Mouse (Mus musculus): ENCODE results near the gene Dnase2a.

DNA sequence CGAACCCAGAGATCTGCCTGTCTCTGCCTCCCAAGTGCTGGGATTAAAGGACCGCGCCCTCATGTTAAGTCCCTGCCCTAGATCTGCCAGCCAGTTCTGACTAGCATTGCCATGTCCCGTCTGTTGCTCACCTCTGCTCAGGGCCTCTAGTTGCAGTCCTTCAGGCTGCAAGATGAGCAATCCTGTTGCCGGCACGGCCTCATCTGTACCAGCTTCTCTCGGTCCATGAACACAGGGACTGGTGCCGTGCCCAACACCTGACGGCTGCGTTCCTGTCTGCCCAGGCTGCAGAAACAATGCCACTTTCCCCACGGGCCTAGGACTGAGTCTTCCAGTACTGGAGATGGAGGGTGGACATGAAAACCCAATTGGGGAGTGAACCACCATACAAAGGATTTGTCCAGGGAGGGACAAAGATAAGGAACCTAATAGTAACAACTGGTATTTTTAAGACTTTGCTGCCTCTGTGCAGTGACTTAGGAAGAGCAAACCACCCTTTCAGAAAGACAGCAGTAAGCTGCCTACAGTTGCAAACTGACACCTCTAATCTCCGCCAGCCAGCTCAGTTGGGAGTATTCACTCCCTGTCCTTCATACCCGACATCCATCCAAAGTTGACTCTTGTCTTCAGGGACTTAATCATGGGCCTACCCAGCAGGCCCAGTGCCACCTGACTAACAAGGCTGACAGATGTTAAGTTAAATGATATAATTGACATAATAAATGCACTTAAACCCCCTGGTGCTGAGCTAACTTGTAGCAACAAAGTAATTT, 59.4 kb downstream of the Dnase2a start:
- no peak for TF ChIP-seq CTCF (IDR thresholded peaks at IDR 0.05; ENCODE audit: control insufficient read depth, insufficient read depth, insufficient read length)
- TF ChIP-seq CEBPB (IDR thresholded peaks at IDR 0.05; ENCODE audit: low read depth): no peak
- no peak for TF ChIP-seq MYOD1 (IDR thresholded peaks at IDR 0.05; ENCODE audit: control insufficient read depth, insufficient read length, low read depth)
- no peak for TF ChIP-seq USF1 (IDR thresholded peaks at IDR 0.05; ENCODE audit: low read depth)
- TF ChIP-seq MAX (IDR thresholded peaks at IDR 0.05): no peak
- TF ChIP-seq FOSL1 (IDR thresholded peaks at IDR 0.05; ENCODE audit: insufficient read depth, low read length, poor library complexity, severe bottlenecking): no peak
- TF ChIP-seq MYOG (IDR thresholded peaks at IDR 0.05; ENCODE audit: control insufficient read depth, extremely low read depth, insufficient read length): no peak
